Mouse (Mus musculus): ENCODE data around the gene Rpa3. TPM values are rescaled to one million over a fixed set of nuclear protein-coding genes. Genes with fewer than 3 reads are reported as not detected.

Gene Rpa3
- polyA plus RNA-seq, 1 experiment from 2014 or later: 164 TPM

Other genes starting within 250 kb of the Rpa3 start
- 0.28 and 0.39 TPM in 2 replicates for gene Col28a1, start 66.6 kb downstream of the Rpa3 start, polyA plus RNA-seq (2015; fragmentation: Nextera tagmentation; extraction: Ambion mirVana)
- gene Mios, start 50.0 kb downstream of the Rpa3 start, polyA plus RNA-seq (2015; fragmentation: Nextera tagmentation; extraction: Ambion mirVana): 26.8 and 28.6 TPM in 2 replicates
- gene Umad1, start 115 bp upstream of the Rpa3 start, polyA plus RNA-seq (2015; fragmentation: Nextera tagmentation; extraction: Ambion mirVana): 15.0 and 20.9 TPM in 2 replicates
- 10.0 and 14.2 TPM in 2 replicates for gene Gm45062, start 277 bp upstream of the Rpa3 start, polyA plus RNA-seq (2015; fragmentation: Nextera tagmentation; extraction: Ambion mirVana)